Mouse (Mus musculus) heart, embryonic 13.5 days (tissue): ENCODE measurements around the gene Iqcf5. TPM values are rescaled to one million over a fixed set of nuclear protein-coding genes. Genes with fewer than 3 reads are reported as not detected.

Source experiments
- ATAC-seq: fragments of 200-750 bp; cut with Nextera tagmentation; 2 replicates; pipeline ENCODE4 v1.8.0; 2017; ENCODE audit warnings: moderate TSS enrichment; ENCODE audit not compliant: insufficient number of reproducible peaks, low FRiP score, low TSS enrichment; ENCODE audit errors: extremely low read depth
- H3K27ac ChIP-seq: fragments of 300-500 bp; sonication (generic); replicated peaks from 2 replicates; pipeline ENCODE4 v1.5.1; 2015; ENCODE audit warnings: moderate library complexity, mild to moderate bottlenecking, inconsistent platforms
- H3K27me3 ChIP-seq: fragments of 300-500 bp; sonication (generic); replicated peaks from 2 replicates; pipeline ENCODE4 v1.6.1; 2015; ENCODE audit warnings: mild to moderate bottlenecking, inconsistent platforms
- H3K36me3 ChIP-seq: fragments of 300-500 bp; sonication (generic); 2 replicates; pipeline ENCODE4 v1.6.1; 2015; ENCODE audit warnings: mild to moderate bottlenecking, inconsistent platforms
- H3K4me1 ChIP-seq: fragments of 300-500 bp; sonication (generic); 2 replicates; pipeline ENCODE4 v1.6.1; 2015; ENCODE audit warnings: inconsistent platforms
- H3K4me2 ChIP-seq: fragments of 300-500 bp; sonication (generic); 2 replicates; pipeline ENCODE4 v1.6.1; 2015; ENCODE audit warnings: inconsistent platforms, mild to moderate bottlenecking, moderate library complexity
- H3K4me3 ChIP-seq: fragments of 300-500 bp; sonication (generic); 2 replicates; pipeline ENCODE4 v1.5.1; 2015; ENCODE audit warnings: moderate library complexity, mild to moderate bottlenecking, inconsistent platforms
- H3K9ac ChIP-seq: fragments of 300-500 bp; sonication (generic); 2 replicates; pipeline ENCODE4 v1.6.1; 2015; ENCODE audit warnings: inconsistent platforms, mild to moderate bottlenecking, moderate library complexity
- H3K9me3 ChIP-seq: fragments of 300-500 bp; sonication (generic); 2 replicates; pipeline ENCODE4 v1.6.1; 2016; ENCODE audit warnings: inconsistent platforms
- WGBS: fragments of 180-500 bp; shearing (Covaris S2); methylation state at CpG from one replicate; pipeline ENCODE4 v1.1.7; 2015; ENCODE audit warnings: mixed read lengths; 5-methylcytosine and 5-hydroxymethylcytosine counted together
- polyA plus RNA-seq: library from polyadenylated mRNA; unstranded; fragments of >200 nt; fragmentation: Nextera tagmentation; extraction: Ambion mirVana; gene quantifications from 2 replicates; pipeline ENCODE4 v1.2.1, GENCODE M21; 2015

Iqcf5 gene
- polyA plus RNA-seq, 1 experiment from 2014 or later = not detected

DNA sequence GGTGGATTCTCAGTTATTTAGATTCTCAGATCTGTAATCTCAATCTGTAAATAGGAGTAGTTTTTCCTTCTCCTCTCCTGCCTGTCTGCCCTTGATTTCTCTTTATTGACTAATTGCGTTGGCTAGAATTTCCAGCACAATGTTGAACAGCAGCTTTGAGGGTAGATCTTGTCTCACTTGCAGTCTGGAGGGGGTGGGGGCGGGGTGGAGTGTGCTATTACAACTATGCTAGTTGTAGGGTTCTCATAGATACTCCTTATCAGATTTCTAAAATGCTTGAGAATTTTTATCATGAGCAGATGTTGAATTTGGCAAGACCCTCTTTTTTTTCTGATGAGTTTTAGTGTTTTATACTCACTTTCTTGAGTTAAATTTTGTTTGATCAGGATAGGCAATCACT lies 5.1 kb downstream of the Iqcf5 start:
- Histone ChIP-seq H3K4me3 (no peak overlapping the region), H3K4me1 (no peaks in the 10 kb centered on the region), H3K27me3 (peaks cover 16% of the 10 kb centered on the region), H3K9ac (no peak overlapping the region), H3K27ac (no peak overlapping the region), H3K4me2 (no peak overlapping the region), H3K36me3 (no peaks in the 10 kb centered on the region), H3K9me3 (no peaks in the 10 kb centered on the region)
- ATAC-seq = no peak
- 63% methylated on average over 2 of the region's 2 CpGs for WGBS

GRCm38 (mm10) chr9:106519909-106520308 lies 5.5 kb downstream of the Iqcf5 start:
- 65% methylated on average over 8 of the region's 8 CpGs for WGBS
- no peak for ATAC-seq
- no peak overlapping the region for H3K9ac ChIP-seq

GRCm38 (mm10) chr9:106531833-106532232 lies 17.5 kb downstream of the Iqcf5 start:
- Histone ChIP-seq H3K36me3 (no peaks in the 10 kb centered on the region), H3K4me1 (no peaks in the 10 kb centered on the region), H3K9ac (no peak overlapping the region), H3K27ac (no peak overlapping the region), H3K4me3 (no peak overlapping the region), H3K4me2 (no peak overlapping the region), H3K9me3 (no peaks in the 10 kb centered on the region), H3K27me3 (no peaks in the 10 kb centered on the region)
- WGBS = 37% methylated on average over 3 of the region's 3 CpGs
- no peak for ATAC-seq

More at GRCm38 (mm10) chr9:106519909-106520308, 5.5 kb downstream of the Iqcf5 start:
- Histone ChIP-seq H3K9me3 (no peaks in the 10 kb centered on the region), H3K4me1 (no peaks in the 10 kb centered on the region), H3K27me3 (peaks cover 12% of the 10 kb centered on the region), H3K36me3 (no peaks in the 10 kb centered on the region), H3K4me2 (no peak overlapping the region), H3K4me3 (no peak overlapping the region), H3K27ac (no peak overlapping the region)

GRCm38 (mm10) chr9:106534296-106534695 lies 19.9 kb downstream of the Iqcf5 start:
- Histone ChIP-seq H3K9ac (no peak overlapping the region), H3K4me1 (no peaks in the 10 kb centered on the region), H3K27ac (no peak overlapping the region), H3K9me3 (no peaks in the 10 kb centered on the region), H3K27me3 (no peaks in the 10 kb centered on the region), H3K4me3 (no peak overlapping the region), H3K4me2 (no peak overlapping the region), H3K36me3 (no peaks in the 10 kb centered on the region)
- ATAC-seq = no peak
- WGBS = 83% methylated on average over 7 of the region's 7 CpGs

- Histone ChIP-seq H3K27ac (no peak overlapping the region), H3K9ac (no peak overlapping the region), H3K4me1 (no peaks in the 10 kb centered on the region), H3K36me3 (no peaks in the 10 kb centered on the region), H3K4me3 (no peak overlapping the region), H3K9me3 (no peaks in the 10 kb centered on the region), H3K27me3 (no peaks in the 10 kb centered on the region), H3K4me2 (no peak overlapping the region)
- WGBS = 82% methylated on average over 11 of the region's 11 CpGs
- ATAC-seq = no peak
These were observed 20.6 kb downstream of the Iqcf5 start for GRCm38 (mm10) chr9:106534975-106535374.

DNA sequence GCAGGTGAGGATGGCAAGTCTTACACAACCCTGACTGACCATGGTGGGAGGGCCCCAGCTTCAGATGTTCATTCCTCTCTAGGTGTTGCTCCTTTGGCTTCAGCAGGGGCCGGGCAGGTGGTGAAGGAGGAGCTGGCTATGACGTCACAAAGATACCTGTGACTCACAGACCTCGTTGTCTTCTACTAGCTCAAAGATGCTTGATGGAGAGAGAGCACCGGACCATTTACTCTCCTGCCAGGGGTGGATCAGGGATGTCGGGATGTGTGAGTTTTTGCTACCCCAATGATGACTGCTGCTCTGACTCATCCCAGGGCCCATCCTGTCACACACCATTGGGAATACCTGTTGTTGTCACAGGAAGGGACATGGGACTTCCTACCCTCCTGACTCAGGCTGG lies 47.2 kb downstream of the Iqcf5 start, which contains the start of gene Iqcf3:
Gene Iqcf3 (minus strand): TSS at position 101 of the 400 bp plus-strand sequence.
- Histone ChIP-seq H3K27ac (no peak within 1 kb of the TSS), H3K9ac (no peak within 1 kb of the TSS), H3K27me3 (no peaks in the 10 kb centered on the region), H3K4me1 (no peaks in the 10 kb centered on the region), H3K36me3 (no peaks in the 10 kb centered on the region), H3K4me2 (no peak within 1 kb of the TSS), H3K9me3 (no peaks in the 10 kb centered on the region), H3K4me3 (no peak within 1 kb of the TSS)
- 88% methylated on average over 5 of the region's 5 CpGs for WGBS
- no peak for ATAC-seq

DNA sequence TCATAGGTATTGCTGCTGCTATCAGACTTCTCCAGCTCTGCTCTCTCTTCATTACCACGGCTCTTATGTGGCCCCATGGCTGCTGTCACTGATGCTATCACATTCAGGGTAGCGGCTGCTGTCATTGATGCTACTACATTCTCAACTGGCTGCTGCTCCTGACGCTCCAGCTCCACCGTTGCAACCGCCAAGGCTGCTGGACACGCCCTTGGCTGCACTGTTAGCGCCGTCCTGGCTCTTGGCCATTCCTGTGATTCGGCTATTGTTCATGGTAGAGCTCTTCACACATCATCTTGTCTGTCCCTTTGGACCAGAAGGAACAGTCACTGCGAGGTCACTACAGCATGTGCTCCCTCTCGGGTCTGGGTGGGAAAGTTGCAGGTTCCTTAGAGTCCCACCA lies 47.9 kb downstream of the Iqcf5 start:
- Histone ChIP-seq H3K9ac (no peak overlapping the region), H3K4me2 (no peak overlapping the region), H3K36me3 (no peaks in the 10 kb centered on the region), H3K27ac (no peak overlapping the region), H3K4me1 (no peaks in the 10 kb centered on the region), H3K4me3 (no peak overlapping the region), H3K9me3 (no peaks in the 10 kb centered on the region), H3K27me3 (no peaks in the 10 kb centered on the region)
- WGBS = 83% methylated on average over 11 of the region's 11 CpGs
- no peak for ATAC-seq

DNA sequence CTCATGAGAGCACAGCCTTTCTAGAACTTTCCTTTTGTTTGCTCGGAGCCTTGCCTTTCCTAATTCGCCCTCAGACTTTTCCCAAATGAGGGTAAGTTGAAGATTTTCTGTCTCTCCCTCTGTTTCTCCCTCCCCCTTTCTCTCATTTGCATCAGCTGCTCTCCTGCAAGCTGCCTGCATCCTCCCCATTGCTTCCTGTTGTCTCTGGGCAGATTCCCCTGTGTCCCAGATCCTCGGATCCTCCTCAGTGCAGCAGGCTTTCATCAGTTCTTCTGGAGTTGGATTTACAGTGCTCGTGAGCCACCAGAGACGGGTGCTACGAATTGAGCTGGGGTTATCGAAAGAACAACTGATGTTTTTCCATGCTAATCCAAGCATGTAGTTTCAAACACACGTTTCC lies 49.7 kb downstream of the Iqcf5 start:
- no peaks in the 10 kb centered on the region for H3K9me3 ChIP-seq
- H3K27ac ChIP-seq = no peak overlapping the region
- H3K36me3 ChIP-seq = no peaks in the 10 kb centered on the region
- 75% methylated on average over 8 of the region's 8 CpGs for WGBS
- no peak overlapping the region for H3K4me3 ChIP-seq
- no peak for ATAC-seq
- H3K27me3 ChIP-seq = no peaks in the 10 kb centered on the region
- no peak overlapping the region for H3K4me2 ChIP-seq
- H3K9ac ChIP-seq = no peak overlapping the region
- no peaks in the 10 kb centered on the region for H3K4me1 ChIP-seq

Other genes starting within 250 kb of the Iqcf5 start
- gene Poc1a, start 233.5 kb upstream of the Iqcf5 start, polyA plus RNA-seq = 26.4 and 29.9 TPM in 2 replicates
- 8.6 and 10.4 TPM in 2 replicates for gene Dusp7, start 145.9 kb upstream of the Iqcf5 start, polyA plus RNA-seq
- 659 and 696 TPM in 2 replicates for gene Rpl29, start 85.1 kb upstream of the Iqcf5 start, polyA plus RNA-seq
- gene Acy1, start 76.3 kb upstream of the Iqcf5 start, polyA plus RNA-seq = 25.7 and 27.2 TPM in 2 replicates
- gene Abhd14b, start 67.1 kb upstream of the Iqcf5 start, polyA plus RNA-seq = 7.4 and 7.7 TPM in 2 replicates
- gene Abhd14a, start 66.9 kb upstream of the Iqcf5 start, polyA plus RNA-seq = 44.8 and 53.3 TPM in 2 replicates
- gene Pcbp4, start 61.3 kb upstream of the Iqcf5 start, polyA plus RNA-seq = 82.0 and 85.0 TPM in 2 replicates
- 0.19 and 0.31 TPM in 2 replicates for gene Gpr62, start 48.6 kb upstream of the Iqcf5 start, polyA plus RNA-seq
- gene Rrp9, start 38.6 kb upstream of the Iqcf5 start, polyA plus RNA-seq = 29.2 and 29.7 TPM in 2 replicates
- gene Parp3, start 37.6 kb upstream of the Iqcf5 start, polyA plus RNA-seq = 1.2 and 1.6 TPM in 2 replicates
- gene Iqcf1, start 14.6 kb upstream of the Iqcf5 start, polyA plus RNA-seq = not detected in 2 replicates
- gene Iqcf3, start 47.1 kb downstream of the Iqcf5 start, polyA plus RNA-seq = not detected in 2 replicates
- not detected in 2 replicates for gene Iqcf4, start 56.4 kb downstream of the Iqcf5 start, polyA plus RNA-seq
- gene Iqcf6, start 112.0 kb downstream of the Iqcf5 start, polyA plus RNA-seq = not detected in 2 replicates
- 0.09 TPM in 1 of 2 replicates, not detected in the other for gene Grm2, start 141.5 kb downstream of the Iqcf5 start, polyA plus RNA-seq
- 34.7 and 43.2 TPM in 2 replicates for gene Tex264, start 171.4 kb downstream of the Iqcf5 start, polyA plus RNA-seq